Mouse (Mus musculus): ENCODE results near the gene Ass1. TPM values are rescaled to one million over a fixed set of nuclear protein-coding genes. Genes with fewer than 3 reads are reported as not detected.

The Ass1 gene
- polyA plus RNA-seq, 1 experiment from 2014 or later = 72.0 TPM

DNA sequence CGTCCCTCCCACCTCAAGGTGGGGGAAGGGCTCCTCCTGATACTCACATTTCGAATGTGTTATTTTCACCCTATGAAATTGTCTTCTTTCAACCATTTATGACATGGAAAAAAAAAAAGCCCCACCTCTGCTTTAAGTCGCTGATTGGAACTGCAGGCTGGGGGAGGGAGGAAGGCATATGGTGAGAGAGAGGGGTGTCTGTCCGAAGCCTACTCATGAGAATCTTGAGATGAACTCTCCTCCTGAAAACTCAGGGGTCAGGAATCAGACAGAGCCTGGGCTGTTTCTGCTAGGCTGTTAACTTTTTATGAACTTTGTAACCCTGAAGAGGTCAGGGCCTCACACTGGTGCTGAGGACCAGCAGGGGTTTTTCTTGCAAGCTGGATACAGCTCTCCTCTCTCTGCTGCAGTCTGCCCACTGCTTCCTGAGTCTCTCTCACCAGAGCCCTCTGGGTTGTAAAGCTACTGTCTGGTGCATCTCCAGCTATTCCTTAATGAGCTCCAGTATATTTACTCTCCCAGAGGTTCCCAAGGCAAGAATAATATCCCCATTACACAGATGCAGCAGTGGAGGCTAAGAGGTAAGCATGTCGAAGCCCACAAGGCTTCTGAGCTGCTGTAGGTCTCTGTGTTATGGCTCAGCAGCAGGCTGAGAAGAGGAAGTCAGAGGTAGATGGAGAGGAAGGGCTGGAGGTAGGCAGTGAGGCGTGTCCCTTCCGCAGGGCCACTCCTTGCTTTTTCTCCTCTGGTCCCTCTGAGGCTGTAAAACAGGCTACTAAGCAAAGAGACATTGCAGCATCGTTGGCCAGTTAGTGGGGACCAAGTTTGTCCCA is 6.1 kb upstream of the Ass1 start:
- H3K4me1 ChIP-seq (replicated peaks; ENCODE audit: control insufficient read depth, insufficient read depth, low read length) = peaks cover 15% of the 10 kb centered on the region
- 36% methylated on average over 8 of the region's 8 CpGs for WGBS
- H3K4me2 ChIP-seq (ENCODE audit: low read depth, low read length) = no peak overlapping the region
- no peak overlapping the region for H3K9ac ChIP-seq (ENCODE audit: low read length)
- H3K4me3 ChIP-seq (ENCODE audit: low read length) = no peak overlapping the region
- H3K9me3 ChIP-seq (ENCODE audit: control insufficient read depth, low read length) = no peaks in the 10 kb centered on the region
- ATAC-seq (ENCODE audit: low read depth) = no peak
- peaks cover 9% of the 10 kb centered on the region for H3K27me3 ChIP-seq (ENCODE audit: control insufficient read depth, insufficient read depth, low read depth, low read length)
- H3K27ac ChIP-seq (ENCODE audit: low read length) = no peak overlapping the region
- no peaks in the 10 kb centered on the region for H3K36me3 ChIP-seq (ENCODE audit: control insufficient read depth, insufficient read depth, low read length)

DNA sequence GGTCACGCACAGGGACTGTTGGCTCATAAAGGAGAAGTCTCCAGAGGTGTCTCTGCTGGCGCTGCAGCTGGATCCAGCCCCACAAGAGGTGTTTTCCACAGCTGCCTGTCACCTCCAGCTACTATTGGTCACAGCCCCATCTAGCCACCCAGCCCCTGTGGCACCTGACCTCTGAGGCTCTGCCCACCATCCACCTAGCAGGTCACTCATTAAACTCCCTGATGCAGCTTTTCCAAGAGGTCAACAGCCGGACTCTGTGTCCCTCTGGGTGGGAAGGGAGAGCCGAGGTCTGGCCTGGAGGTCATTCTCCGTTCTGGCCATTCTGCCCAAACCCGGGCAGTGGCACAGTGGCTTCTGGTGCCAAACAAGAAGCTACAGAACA is 5.5 kb upstream of the Ass1 start:
- H3K27me3 ChIP-seq (ENCODE audit: control insufficient read depth, insufficient read depth, low read depth, low read length) = peaks cover 10% of the 10 kb centered on the region
- no peak overlapping the region for H3K4me2 ChIP-seq (ENCODE audit: low read depth, low read length)
- no peak overlapping the region for H3K4me3 ChIP-seq (ENCODE audit: low read length)
- H3K9me3 ChIP-seq (ENCODE audit: control insufficient read depth, low read length) = no peaks in the 10 kb centered on the region
- H3K4me1 ChIP-seq (replicated peaks; ENCODE audit: control insufficient read depth, insufficient read depth, low read length) = peaks cover 17% of the 10 kb centered on the region
- 71% methylated on average over 6 of the region's 6 CpGs for WGBS
- no peak overlapping the region for H3K27ac ChIP-seq (ENCODE audit: low read length)
- no peak for ATAC-seq (ENCODE audit: low read depth)
- H3K36me3 ChIP-seq (ENCODE audit: control insufficient read depth, insufficient read depth, low read length) = no peaks in the 10 kb centered on the region
- H3K9ac ChIP-seq (ENCODE audit: low read length) = no peak overlapping the region

DNA sequence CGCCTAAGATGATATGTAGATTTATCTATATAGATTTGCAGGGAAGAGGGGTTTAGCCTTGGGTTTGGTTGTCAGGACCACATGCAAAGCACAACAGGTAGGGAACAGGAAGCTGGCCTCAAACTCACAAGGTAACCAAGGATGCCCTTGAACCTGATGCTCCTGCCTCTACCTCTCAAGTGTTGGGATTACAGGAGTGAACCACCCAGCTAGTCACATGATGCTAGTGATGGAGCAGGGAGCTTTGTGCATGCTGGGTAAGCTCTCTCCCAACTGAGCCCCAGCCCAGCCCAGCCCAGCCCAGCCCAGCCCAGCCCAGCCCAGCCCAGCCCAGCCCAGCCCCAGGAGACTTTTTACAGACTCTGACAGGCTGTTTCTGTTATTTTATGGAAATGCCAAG is 2.5 kb upstream of the Ass1 start:
- no peak for ATAC-seq (ENCODE audit: low read depth)
- H3K36me3 ChIP-seq (ENCODE audit: control insufficient read depth, insufficient read depth, low read length) = no peaks in the 10 kb centered on the region
- H3K27me3 ChIP-seq (ENCODE audit: control insufficient read depth, insufficient read depth, low read depth, low read length) = peaks cover 8% of the 10 kb centered on the region
- WGBS = 66% methylated on average over 1 of the region's 1 CpGs
- no peak overlapping the region for H3K9ac ChIP-seq (ENCODE audit: low read length)
- peaks cover 12% of the 10 kb centered on the region for H3K4me1 ChIP-seq (replicated peaks; ENCODE audit: control insufficient read depth, insufficient read depth, low read length)
- H3K9me3 ChIP-seq (ENCODE audit: control insufficient read depth, low read length) = no peaks in the 10 kb centered on the region
- H3K27ac ChIP-seq (ENCODE audit: low read length) = no peak overlapping the region
- H3K4me2 ChIP-seq (ENCODE audit: low read depth, low read length) = no peak overlapping the region
- H3K4me3 ChIP-seq (ENCODE audit: low read length) = no peak overlapping the region

DNA sequence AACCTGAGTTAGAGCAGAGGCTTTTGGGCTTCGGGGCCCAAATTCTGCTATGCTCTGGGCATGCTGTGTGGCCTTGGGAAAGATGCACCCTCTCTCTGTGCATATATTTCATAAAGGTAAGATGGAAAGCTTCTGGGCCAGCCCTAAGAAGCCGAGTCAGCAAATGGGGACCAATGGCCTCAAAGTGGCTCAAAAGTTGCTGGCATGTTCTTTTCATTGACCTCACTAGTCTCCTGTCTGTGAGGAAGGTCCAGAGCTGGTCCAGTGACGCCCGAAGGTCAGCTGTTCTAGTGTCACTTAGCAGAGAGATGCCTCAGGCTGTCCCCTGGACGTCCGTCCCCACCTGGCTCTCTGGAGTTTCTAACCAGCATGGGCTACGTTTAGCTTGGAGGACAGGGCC is 1.1 kb upstream of the Ass1 start:
- no peak overlapping the region for H3K4me2 ChIP-seq (ENCODE audit: low read depth, low read length)
- WGBS = 79% methylated on average over 7 of the region's 7 CpGs
- H3K4me1 ChIP-seq (replicated peaks; ENCODE audit: control insufficient read depth, insufficient read depth, low read length) = peaks cover 12% of the 10 kb centered on the region
- H3K27ac ChIP-seq (ENCODE audit: low read length) = no peak overlapping the region
- no peak overlapping the region for H3K9ac ChIP-seq (ENCODE audit: low read length)
- no peak overlapping the region for H3K4me3 ChIP-seq (ENCODE audit: low read length)
- no peaks in the 10 kb centered on the region for H3K36me3 ChIP-seq (ENCODE audit: control insufficient read depth, insufficient read depth, low read length)
- H3K9me3 ChIP-seq (ENCODE audit: control insufficient read depth, low read length) = no peaks in the 10 kb centered on the region
- peaks cover 8% of the 10 kb centered on the region for H3K27me3 ChIP-seq (ENCODE audit: control insufficient read depth, insufficient read depth, low read depth, low read length)
- ATAC-seq (ENCODE audit: low read depth) = no peak

DNA sequence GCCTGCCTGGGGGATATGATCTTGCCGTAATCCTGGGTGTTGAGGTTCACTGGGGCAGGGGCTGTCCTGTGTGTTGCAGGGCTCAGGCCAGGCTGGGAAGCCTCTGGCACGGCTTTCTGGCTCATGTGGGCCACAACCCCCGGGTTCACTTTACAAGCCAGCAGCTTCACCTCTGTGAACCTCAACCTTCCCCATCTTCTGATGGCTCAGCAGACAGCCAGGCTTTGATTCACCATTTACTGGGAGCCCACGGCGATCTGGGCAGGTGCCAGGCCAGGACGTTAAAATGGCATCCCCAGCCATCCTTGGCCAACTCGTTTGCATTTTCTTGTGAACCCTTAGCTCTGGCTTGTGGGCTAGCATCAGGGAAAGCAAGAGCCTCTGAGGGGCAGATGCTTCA is 527 bp upstream of the Ass1 start:
- Histone ChIP-seq H3K27me3 (ENCODE audit: control insufficient read depth, insufficient read depth, low read depth, low read length) (peaks cover 8% of the 10 kb centered on the region), H3K4me2 (ENCODE audit: low read depth, low read length) (peak overlapping the region; percentile 89), H3K27ac (ENCODE audit: low read length) (no peak overlapping the region), H3K9me3 (ENCODE audit: control insufficient read depth, low read length) (0 out of 2 replicates have a peak, but pooled peaks cover 2% of the 10 kb centered on the region), H3K36me3 (ENCODE audit: control insufficient read depth, insufficient read depth, low read length) (no peaks in the 10 kb centered on the region), H3K4me1 (replicated peaks; ENCODE audit: control insufficient read depth, insufficient read depth, low read length) (peaks cover 12% of the 10 kb centered on the region), H3K9ac (ENCODE audit: low read length) (peak overlapping the region; percentile 68), H3K4me3 (ENCODE audit: low read length) (peak overlapping the region; percentile 63)
- no peak for ATAC-seq (ENCODE audit: low read depth)
- 34% methylated on average over 7 of the region's 7 CpGs for WGBS

DNA sequence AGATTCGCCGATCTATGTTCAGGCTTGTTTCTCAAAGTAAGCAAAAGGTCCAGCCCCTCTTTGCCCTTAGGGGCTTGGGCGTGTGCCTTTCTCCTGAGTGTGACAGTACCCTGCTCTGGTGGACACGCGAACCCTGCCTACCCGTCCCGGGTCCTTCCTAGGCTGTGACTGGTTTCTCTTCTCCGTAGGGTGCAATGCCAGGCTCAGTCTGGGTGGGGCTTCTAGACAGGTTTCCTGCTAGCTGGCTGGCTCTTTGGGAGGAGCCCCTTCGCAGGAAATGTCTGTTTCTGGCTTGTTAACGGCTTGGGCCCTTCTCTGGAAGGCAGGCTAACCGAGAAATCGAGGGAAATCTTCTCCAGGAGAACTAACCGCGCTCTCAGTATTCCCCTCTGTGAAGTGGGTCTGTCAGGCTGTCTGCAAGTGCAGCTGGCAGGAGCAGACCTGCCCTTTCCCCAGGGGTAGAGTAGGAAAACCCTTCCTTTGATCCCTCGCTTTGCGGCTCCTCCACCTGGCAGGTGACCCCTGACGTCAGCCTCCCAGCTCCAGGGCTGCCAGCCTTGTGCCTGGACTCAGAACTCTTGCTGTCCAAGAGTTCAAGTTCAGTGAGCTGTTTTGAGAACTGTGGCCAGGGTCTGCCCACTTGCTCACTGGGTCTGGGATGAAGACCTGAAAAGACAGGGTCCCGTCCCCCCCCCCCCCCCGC is 827 bp downstream of the Ass1 start:
- ATAC-seq (ENCODE audit: low read depth) = peak; percentile 52
- H3K27ac ChIP-seq (ENCODE audit: low read length) = 0 out of 2 replicates have a peak overlapping the region, but pooled peaks have one; percentile 33
- H3K4me3 ChIP-seq (ENCODE audit: low read length) = peak overlapping the region; percentile 63
- H3K4me2 ChIP-seq (ENCODE audit: low read depth, low read length) = peak overlapping the region; percentile 89
- H3K27me3 ChIP-seq (ENCODE audit: control insufficient read depth, insufficient read depth, low read depth, low read length) = peaks cover 8% of the 10 kb centered on the region
- WGBS = 7% methylated on average over 18 of the region's 19 CpGs
- H3K4me1 ChIP-seq (replicated peaks; ENCODE audit: control insufficient read depth, insufficient read depth, low read length) = peaks cover 12% of the 10 kb centered on the region
- H3K9ac ChIP-seq (ENCODE audit: low read length) = peak overlapping the region; percentile 68
- H3K9me3 ChIP-seq (ENCODE audit: control insufficient read depth, low read length) = 0 out of 2 replicates have a peak, but pooled peaks cover 2% of the 10 kb centered on the region
- H3K36me3 ChIP-seq (ENCODE audit: control insufficient read depth, insufficient read depth, low read length) = no peaks in the 10 kb centered on the region

DNA sequence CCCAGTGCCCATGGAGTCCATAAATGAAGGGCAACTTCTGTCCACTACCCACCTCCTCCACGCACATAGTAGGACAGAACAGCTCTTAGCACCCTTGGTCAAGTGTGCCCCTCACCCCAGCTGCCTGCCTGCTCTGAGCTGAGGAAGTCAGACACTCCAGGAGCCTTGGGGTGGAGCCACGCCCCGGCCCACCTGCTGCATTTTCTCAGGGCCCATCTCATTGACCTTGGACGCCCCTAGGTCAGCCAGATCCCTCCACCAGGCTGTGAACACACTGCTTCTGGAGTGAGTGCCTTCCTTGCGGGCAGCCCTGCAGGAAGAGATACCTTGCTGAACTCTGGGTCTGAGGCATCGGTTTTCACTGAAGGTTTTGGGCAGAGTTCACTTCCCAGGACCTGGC is 1.6 kb downstream of the Ass1 start:
- H3K4me2 ChIP-seq (ENCODE audit: low read depth, low read length) = 0 out of 2 replicates have a peak overlapping the region, but pooled peaks have one; percentile 89
- no peak for ATAC-seq (ENCODE audit: low read depth)

DNA sequence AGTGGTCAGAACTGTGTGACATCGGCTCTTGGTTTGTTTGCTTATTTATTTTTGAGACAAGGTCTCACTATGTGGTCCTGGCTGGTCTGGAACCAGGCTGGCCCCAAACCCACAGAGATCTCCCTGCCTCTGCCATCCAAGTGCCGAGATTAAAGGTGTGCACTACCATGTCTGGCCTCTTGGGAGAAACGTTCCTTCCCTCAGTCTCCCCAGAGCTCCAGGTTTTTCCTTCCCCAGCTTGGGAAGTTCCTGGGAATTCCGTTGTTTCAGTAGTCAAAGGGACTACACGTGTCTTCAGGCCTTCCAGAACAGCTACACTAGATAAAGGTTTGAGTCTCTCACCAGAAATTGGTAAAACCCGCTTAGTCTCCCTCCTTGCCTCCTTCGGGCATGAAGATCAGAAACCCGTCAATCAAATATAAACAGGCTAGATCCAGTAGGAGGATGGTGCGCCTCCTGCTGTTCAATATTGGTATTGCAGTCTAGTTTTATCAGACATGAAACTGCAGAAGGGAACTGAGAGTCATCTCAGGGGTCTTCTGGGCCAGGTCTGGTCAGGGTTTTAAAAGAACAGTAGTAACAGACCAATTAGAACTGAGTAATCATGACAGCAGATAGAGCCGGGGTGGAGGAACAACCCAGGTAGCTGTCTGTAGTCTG is 2.5 kb downstream of the Ass1 start:
- H3K4me1 ChIP-seq (replicated peaks; ENCODE audit: control insufficient read depth, insufficient read depth, low read length) = peaks cover 12% of the 10 kb centered on the region
- WGBS = 47% methylated on average over 10 of the region's 10 CpGs
- no peak for ATAC-seq (ENCODE audit: low read depth)
- H3K27me3 ChIP-seq (ENCODE audit: control insufficient read depth, insufficient read depth, low read depth, low read length) = peaks cover 8% of the 10 kb centered on the region
- no peak overlapping the region for H3K4me2 ChIP-seq (ENCODE audit: low read depth, low read length)
- H3K4me3 ChIP-seq (ENCODE audit: low read length) = no peak overlapping the region
- no peaks in the 10 kb centered on the region for H3K36me3 ChIP-seq (ENCODE audit: control insufficient read depth, insufficient read depth, low read length)
- H3K27ac ChIP-seq (ENCODE audit: low read length) = no peak overlapping the region
- no peak overlapping the region for H3K9ac ChIP-seq (ENCODE audit: low read length)
- 0 out of 2 replicates have a peak, but pooled peaks cover 2% of the 10 kb centered on the region for H3K9me3 ChIP-seq (ENCODE audit: control insufficient read depth, low read length)

More for the DNA sequence above, 1.6 kb downstream of the Ass1 start:
- no peak overlapping the region for H3K27ac ChIP-seq (ENCODE audit: low read length)
- peaks cover 8% of the 10 kb centered on the region for H3K27me3 ChIP-seq (ENCODE audit: control insufficient read depth, insufficient read depth, low read depth, low read length)
- no peaks in the 10 kb centered on the region for H3K36me3 ChIP-seq (ENCODE audit: control insufficient read depth, insufficient read depth, low read length)
- H3K4me1 ChIP-seq (replicated peaks; ENCODE audit: control insufficient read depth, insufficient read depth, low read length) = peaks cover 12% of the 10 kb centered on the region
- 50% methylated on average over 6 of the region's 6 CpGs for WGBS
- no peak overlapping the region for H3K4me3 ChIP-seq (ENCODE audit: low read length)
- 0 out of 2 replicates have a peak, but pooled peaks cover 2% of the 10 kb centered on the region for H3K9me3 ChIP-seq (ENCODE audit: control insufficient read depth, low read length)
- no peak overlapping the region for H3K9ac ChIP-seq (ENCODE audit: low read length)

DNA sequence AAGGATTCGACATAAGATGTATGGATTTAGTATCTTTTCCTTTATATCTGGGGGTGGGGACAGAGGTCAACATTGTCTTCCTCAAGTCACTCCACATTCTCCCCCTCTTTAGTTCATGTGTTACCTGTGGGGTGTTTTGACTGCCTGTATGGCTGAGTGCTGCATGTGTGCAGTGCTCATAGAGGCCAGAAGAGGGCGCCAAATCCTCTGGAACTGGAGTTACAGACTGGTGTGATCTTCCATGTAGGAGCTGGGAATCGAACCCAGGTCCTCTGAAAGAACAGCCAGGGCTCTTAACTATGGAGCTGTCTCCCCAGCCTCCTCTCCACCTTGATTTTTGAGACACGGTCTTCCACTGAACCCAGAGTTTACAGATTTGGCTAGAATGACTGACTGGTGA is 3.9 kb downstream of the Ass1 start:
- Histone ChIP-seq H3K4me2 (ENCODE audit: low read depth, low read length) (no peak overlapping the region), H3K36me3 (ENCODE audit: control insufficient read depth, insufficient read depth, low read length) (no peaks in the 10 kb centered on the region), H3K27ac (ENCODE audit: low read length) (no peak overlapping the region), H3K4me1 (replicated peaks; ENCODE audit: control insufficient read depth, insufficient read depth, low read length) (peaks cover 12% of the 10 kb centered on the region), H3K27me3 (ENCODE audit: control insufficient read depth, insufficient read depth, low read depth, low read length) (peaks cover 5% of the 10 kb centered on the region), H3K4me3 (ENCODE audit: low read length) (no peak overlapping the region), H3K9ac (ENCODE audit: low read length) (no peak overlapping the region), H3K9me3 (ENCODE audit: control insufficient read depth, low read length) (0 out of 2 replicates have a peak, but pooled peaks cover 2% of the 10 kb centered on the region)
- WGBS = 66% methylated on average over 4 of the region's 4 CpGs
- ATAC-seq (ENCODE audit: low read depth) = no peak

All from lung, embryonic 16.5 days (tissue).